Mouse (Mus musculus): ENCODE results near the gene Pcca.

Pcca gene

GRCm38 (mm10) chr14:122751552-122751951 is 217.4 kb downstream of the Pcca start:
- no peak for DNase-seq

- DNase-seq = no peak
Observed at GRCm38 (mm10) chr14:122753278-122753677, 219.2 kb downstream of the Pcca start.

GRCm38 (mm10) chr14:122754311-122754710 is 220.2 kb downstream of the Pcca start:
- DNase-seq = no peak

- no peak for DNase-seq
Observed at GRCm38 (mm10) chr14:122755559-122755958, 221.4 kb downstream of the Pcca start.

- no peak for DNase-seq
Observed at GRCm38 (mm10) chr14:122756671-122757070, 222.5 kb downstream of the Pcca start.

- no peak for DNase-seq
Observed at GRCm38 (mm10) chr14:122759890-122760289, 225.8 kb downstream of the Pcca start.

GRCm38 (mm10) chr14:122760803-122761202 is 226.7 kb downstream of the Pcca start:
- DNase-seq = no peak

- DNase-seq = no peak
Observed at GRCm38 (mm10) chr14:122762603-122763002, 228.5 kb downstream of the Pcca start.

- no peak for DNase-seq
Observed at GRCm38 (mm10) chr14:122765951-122766350, 231.8 kb downstream of the Pcca start.

GRCm38 (mm10) chr14:122766448-122766847 is 232.3 kb downstream of the Pcca start:
- no peak for DNase-seq

GRCm38 (mm10) chr14:122784701-122785100 is 250.6 kb downstream of the Pcca start:
- DNase-seq = no peak

GRCm38 (mm10) chr14:122788199-122788598 is 254.1 kb downstream of the Pcca start:
- no peak for DNase-seq

- DNase-seq = no peak
Observed at GRCm38 (mm10) chr14:122790111-122790510, 256.0 kb downstream of the Pcca start.

- DNase-seq = no peak
Observed at GRCm38 (mm10) chr14:122793368-122793767, 259.2 kb downstream of the Pcca start.

GRCm38 (mm10) chr14:122800296-122800695 is 266.2 kb downstream of the Pcca start:
- DNase-seq = no peak

GRCm38 (mm10) chr14:122821002-122821401 is 286.9 kb downstream of the Pcca start:
- no peak for DNase-seq

GRCm38 (mm10) chr14:122823791-122824190 is 289.7 kb downstream of the Pcca start:
- DNase-seq = no peak

GRCm38 (mm10) chr14:122825464-122825863 is 291.3 kb downstream of the Pcca start:
- DNase-seq = no peak

- DNase-seq = no peak
Observed at GRCm38 (mm10) chr14:122830433-122830832, 296.3 kb downstream of the Pcca start.

GRCm38 (mm10) chr14:122833666-122834065 is 299.5 kb downstream of the Pcca start:
- no peak for DNase-seq

- DNase-seq = no peak
Observed at GRCm38 (mm10) chr14:122834753-122835152, 300.6 kb downstream of the Pcca start.

- no peak for DNase-seq
Observed at GRCm38 (mm10) chr14:122835487-122836190, 301.5 kb downstream of the Pcca start.

- DNase-seq = no peak
Observed at GRCm38 (mm10) chr14:122836221-122836620, 302.1 kb downstream of the Pcca start.

GRCm38 (mm10) chr14:122837018-122837417 is 302.9 kb downstream of the Pcca start:
- DNase-seq = no peak

- DNase-seq = no peak
Observed at GRCm38 (mm10) chr14:122852506-122853057, 318.5 kb downstream of the Pcca start.

Data from kidney, postnatal 25 days (tissue).